Mouse (Mus musculus) limb, embryonic 11.5 days (tissue): ENCODE data around the gene Slc25a3. TPM values are rescaled to one million over a fixed set of nuclear protein-coding genes. Genes with fewer than 3 reads are reported as not detected.
A peak's percentile ranks its signal among the peaks of the same experiment; 100 is the strongest.

Source experiments
- ATAC-seq: fragments of 200-750 bp; cut with Nextera tagmentation; 2 replicates; pipeline ENCODE4 v1.8.0; 2017; ENCODE audit warnings: low read depth; ENCODE audit not compliant: insufficient number of reproducible peaks, low FRiP score, low TSS enrichment
- DNase-seq: peaks from one replicate; pipeline ENCODE4 v3.0.0-alpha.2; 2015; ENCODE audit warnings: low spot score
- H3K27ac ChIP-seq: fragments of 300-500 bp; sonication (generic); replicated peaks from 2 replicates; pipeline ENCODE4 v1.5.1; 2014; ENCODE audit warnings: low read depth, mild to moderate bottlenecking, low read length
- H3K27me3 ChIP-seq: fragments of 300-500 bp; sonication (generic); 2 replicates; pipeline ENCODE4 v1.6.1; 2014; ENCODE audit warnings: mild to moderate bottlenecking, low read length, mixed read lengths; ENCODE audit not compliant: control insufficient read depth, insufficient read depth
- H3K36me3 ChIP-seq: fragments of 300-500 bp; sonication (generic); 2 replicates; pipeline ENCODE4 v1.6.1; 2014; ENCODE audit warnings: mild to moderate bottlenecking, low read length, moderate library complexity, mixed read lengths; ENCODE audit not compliant: control insufficient read depth, insufficient read depth
- H3K4me1 ChIP-seq: fragments of 300-500 bp; sonication (generic); 2 replicates; pipeline ENCODE4 v1.6.1; 2014; ENCODE audit warnings: low read length, mixed read lengths; ENCODE audit not compliant: control insufficient read depth, insufficient read depth
- H3K4me2 ChIP-seq: fragments of 300-500 bp; sonication (generic); 2 replicates; pipeline ENCODE4 v1.6.1; 2014; ENCODE audit warnings: low read depth, mild to moderate bottlenecking, moderate library complexity; ENCODE audit not compliant: severe bottlenecking
- H3K4me3 ChIP-seq: fragments of 300-500 bp; sonication (generic); 2 replicates; pipeline ENCODE4 v1.5.1; 2014; ENCODE audit warnings: low read depth, low read length
- H3K9ac ChIP-seq: fragments of 300-500 bp; sonication (generic); 2 replicates; pipeline ENCODE4 v1.6.1; 2014; ENCODE audit warnings: mild to moderate bottlenecking, low read length
- H3K9me3 ChIP-seq: fragments of 300-500 bp; sonication (generic); 2 replicates; pipeline ENCODE4 v1.6.1; 2016; ENCODE audit warnings: low read length; ENCODE audit not compliant: control insufficient read depth
- WGBS: fragments of 180-500 bp; shearing (Covaris S2); extraction: QIAGEN DNeasy Blood & Tissue Kit; methylation state at CpG from one replicate; pipeline ENCODE4 v1.1.7; 2014; 5-methylcytosine and 5-hydroxymethylcytosine counted together
- polyA plus RNA-seq: library from polyadenylated mRNA; unstranded; fragments of >200 nt; fragmentation: Nextera tagmentation; extraction: Ambion mirVana; gene quantifications from 2 replicates; pipeline ENCODE4 v1.2.1, GENCODE M21; 2014

The Slc25a3 gene
- polyA plus RNA-seq, 1 experiment from 2014 or later, result 461 TPM

GRCm38 (mm10) chr10:91166890-91167289 is 43.0 kb upstream of the Slc25a3 start:
- Histone ChIP-seq H3K9ac (no peak overlapping the region), H3K27ac (no peak overlapping the region), H3K9me3 (no peaks in the 10 kb centered on the region), H3K4me1 (peaks cover 4% of the 10 kb centered on the region), H3K27me3 (no peaks in the 10 kb centered on the region), H3K4me2 (peak overlapping the region; percentile 12; the same call in 1 of the 2 replicates), H3K36me3 (peaks cover 14% of the 10 kb centered on the region), H3K4me3 (no peak overlapping the region)
- peak; percentile 69 for DNase-seq
- 70% methylated on average over 5 of the region's 5 CpGs for WGBS
- ATAC-seq, result no peak

DNA sequence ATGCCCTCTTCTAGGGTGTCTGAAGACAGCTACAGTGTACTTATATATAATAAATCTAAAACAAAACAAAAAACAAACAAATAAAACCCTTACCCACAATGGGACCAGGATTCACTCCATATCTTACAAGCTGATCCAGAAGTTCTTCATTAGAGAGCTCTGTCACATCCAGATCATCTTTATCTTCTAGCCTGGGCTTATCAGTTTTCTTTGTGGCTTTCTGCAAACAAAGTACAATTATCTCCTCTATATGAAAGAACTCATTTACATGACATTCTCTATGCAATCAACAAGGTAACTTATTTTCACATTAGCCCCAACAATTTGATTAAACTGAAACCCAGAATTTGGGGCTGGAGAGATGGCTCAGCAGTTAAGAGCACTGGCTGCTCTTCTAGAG is 42.0 kb upstream of the Slc25a3 start:
- DNase-seq, result no peak
- no peaks in the 10 kb centered on the region for H3K9me3 ChIP-seq
- no peaks in the 10 kb centered on the region for H3K27me3 ChIP-seq
- ATAC-seq, result no peak
- H3K9ac ChIP-seq, result no peak overlapping the region
- peaks cover 4% of the 10 kb centered on the region for H3K4me1 ChIP-seq
- H3K27ac ChIP-seq, result no peak overlapping the region
- peaks cover 14% of the 10 kb centered on the region for H3K36me3 ChIP-seq
- H3K4me2 ChIP-seq, result no peak overlapping the region
- H3K4me3 ChIP-seq, result no peak overlapping the region

DNA sequence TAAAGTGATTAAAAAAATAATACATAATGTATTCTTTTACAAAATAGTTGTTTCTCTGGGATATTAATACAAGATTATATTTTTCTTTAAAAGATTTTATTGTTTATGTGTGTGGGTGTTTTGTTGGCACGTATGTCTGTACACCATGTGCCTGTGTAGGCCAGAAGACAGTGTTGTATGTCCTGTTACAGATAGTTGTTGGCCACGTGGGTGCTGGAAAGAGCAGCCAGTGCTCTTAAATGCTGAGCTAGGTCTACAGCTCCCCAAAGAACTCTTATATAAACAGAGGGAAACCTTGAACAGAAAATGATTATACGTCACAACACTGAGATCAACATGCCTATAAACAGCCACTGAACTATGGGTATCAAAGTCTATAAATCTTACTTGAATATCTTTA is 40.6 kb upstream of the Slc25a3 start:
- H3K27ac ChIP-seq, result no peak overlapping the region
- H3K27me3 ChIP-seq, result no peaks in the 10 kb centered on the region
- H3K4me1 ChIP-seq, result peaks cover 4% of the 10 kb centered on the region
- ATAC-seq (no peak), DNase-seq (no peak)
- no peak overlapping the region for H3K4me3 ChIP-seq
- no peak overlapping the region for H3K9ac ChIP-seq
- peaks cover 16% of the 10 kb centered on the region for H3K36me3 ChIP-seq
- H3K9me3 ChIP-seq, result no peaks in the 10 kb centered on the region
- no peak overlapping the region for H3K4me2 ChIP-seq
- 89% methylated on average over 3 of the region's 3 CpGs for WGBS

DNA sequence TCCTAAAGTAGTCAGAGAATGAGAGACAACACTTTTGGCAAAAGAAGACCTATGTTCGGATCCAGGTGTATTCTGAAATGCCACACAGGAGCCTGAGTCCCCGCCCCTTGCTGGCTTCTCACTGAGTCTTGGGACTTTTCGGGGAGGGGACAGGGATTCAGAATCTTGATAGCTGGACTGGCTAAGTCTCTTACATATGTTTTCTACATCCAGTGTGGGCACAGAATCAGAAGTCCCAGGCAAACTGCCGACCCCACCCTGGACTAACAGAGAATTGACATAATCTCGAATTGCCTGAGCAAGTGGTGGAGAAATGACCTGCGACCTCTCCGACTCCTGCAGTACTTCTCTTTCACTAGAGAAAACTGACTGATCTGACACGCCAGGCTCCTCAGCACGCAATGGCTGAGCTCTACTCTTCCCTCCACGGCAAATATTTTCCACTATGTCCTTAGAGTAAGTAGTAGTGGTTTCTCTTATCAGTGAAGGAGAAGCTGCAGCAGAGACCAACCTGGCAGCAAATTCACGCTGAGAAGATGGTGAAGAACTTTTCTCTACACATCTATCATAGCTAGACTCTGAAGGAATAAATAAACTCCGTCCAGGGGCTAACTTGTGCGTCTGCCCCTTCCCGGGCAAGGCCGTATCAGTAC is 38.8 kb upstream of the Slc25a3 start:
- H3K27ac ChIP-seq, result no peak overlapping the region
- no peak for ATAC-seq
- H3K4me1 ChIP-seq, result no peaks in the 10 kb centered on the region
- DNase-seq, result no peak
- WGBS, result 93% methylated on average over 15 of the region's 15 CpGs
- peaks cover 24% of the 10 kb centered on the region for H3K36me3 ChIP-seq
- H3K9ac ChIP-seq, result no peak overlapping the region
- H3K27me3 ChIP-seq, result no peaks in the 10 kb centered on the region
- H3K9me3 ChIP-seq, result no peaks in the 10 kb centered on the region
- no peak overlapping the region for H3K4me3 ChIP-seq
- H3K4me2 ChIP-seq, result no peak overlapping the region

DNA sequence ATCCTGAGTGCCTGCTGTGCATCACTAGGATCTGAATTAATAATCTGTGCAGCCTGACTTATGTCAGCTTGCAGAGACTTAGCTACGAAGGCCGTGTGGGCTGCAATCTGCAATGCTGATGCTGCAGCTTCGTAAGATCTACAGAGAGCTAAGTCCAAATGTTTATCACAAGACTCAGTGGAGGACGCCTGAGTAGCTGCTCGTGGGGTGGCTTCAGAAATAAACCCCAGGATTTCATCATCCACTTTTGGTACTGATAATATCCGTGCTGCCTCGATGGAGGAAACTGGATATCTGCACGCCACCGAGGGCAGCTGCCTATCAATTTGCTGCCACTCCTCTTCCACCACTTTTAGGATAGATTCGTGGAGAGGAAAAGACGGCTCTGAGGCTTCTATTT is 38.2 kb upstream of the Slc25a3 start:
- no peak for DNase-seq
- H3K36me3 ChIP-seq, result peaks cover 24% of the 10 kb centered on the region

GRCm38 (mm10) chr10:91161006-91161405 is 37.1 kb upstream of the Slc25a3 start:
- Histone ChIP-seq H3K4me3 (no peak overlapping the region), H3K36me3 (peaks cover 27% of the 10 kb centered on the region), H3K9ac (no peak overlapping the region), H3K4me1 (no peaks in the 10 kb centered on the region), H3K4me2 (no peak overlapping the region), H3K27ac (no peak overlapping the region), H3K9me3 (no peaks in the 10 kb centered on the region), H3K27me3 (no peaks in the 10 kb centered on the region)
- ATAC-seq (no peak), DNase-seq (no peak)
- WGBS, result 92% methylated on average over 5 of the region's 5 CpGs

More for the DNA sequence above, 38.2 kb upstream of the Slc25a3 start:
- 94% methylated on average over 11 of the region's 11 CpGs for WGBS
- no peak overlapping the region for H3K9ac ChIP-seq
- H3K4me3 ChIP-seq, result no peak overlapping the region
- no peak for ATAC-seq
- H3K4me1 ChIP-seq, result no peaks in the 10 kb centered on the region
- H3K27me3 ChIP-seq, result no peaks in the 10 kb centered on the region
- no peak overlapping the region for H3K27ac ChIP-seq
- H3K4me2 ChIP-seq, result no peak overlapping the region
- H3K9me3 ChIP-seq, result no peaks in the 10 kb centered on the region

- no peak overlapping the region for H3K27ac ChIP-seq
- 86% methylated on average over 8 of the region's 8 CpGs for WGBS
- DNase-seq (no peak), ATAC-seq (no peak)
- H3K4me3 ChIP-seq, result no peak overlapping the region
- H3K4me2 ChIP-seq, result no peak overlapping the region
- H3K36me3 ChIP-seq, result peaks cover 33% of the 10 kb centered on the region
- no peaks in the 10 kb centered on the region for H3K4me1 ChIP-seq
- no peaks in the 10 kb centered on the region for H3K9me3 ChIP-seq
- H3K9ac ChIP-seq, result no peak overlapping the region
- H3K27me3 ChIP-seq, result no peaks in the 10 kb centered on the region
Observed at GRCm38 (mm10) chr10:91158442-91158841, 34.6 kb upstream of the Slc25a3 start.

GRCm38 (mm10) chr10:91156338-91156737 is 32.5 kb upstream of the Slc25a3 start:
- no peak overlapping the region for H3K4me2 ChIP-seq
- WGBS, result 89% methylated on average over 6 of the region's 6 CpGs
- H3K27ac ChIP-seq, result no peak overlapping the region
- H3K4me1 ChIP-seq, result no peaks in the 10 kb centered on the region
- H3K36me3 ChIP-seq, result peaks cover 32% of the 10 kb centered on the region
- DNase-seq (no peak), ATAC-seq (no peak)
- no peaks in the 10 kb centered on the region for H3K27me3 ChIP-seq
- no peaks in the 10 kb centered on the region for H3K9me3 ChIP-seq
- no peak overlapping the region for H3K9ac ChIP-seq
- H3K4me3 ChIP-seq, result no peak overlapping the region
